Mouse (Mus musculus) neural tube, embryonic 13.5 days (tissue): ENCODE measurements around the gene Cd7. TPM values are rescaled to one million over a fixed set of nuclear protein-coding genes. Genes with fewer than 3 reads are reported as not detected.
A peak's percentile ranks its signal among the peaks of the same experiment; 100 is the strongest.

Source experiments
- ATAC-seq: fragments of 200-750 bp; cut with Nextera tagmentation; 2 replicates; pipeline ENCODE4 v1.8.0; 2017; ENCODE audit warnings: low read depth, mild to moderate bottlenecking, moderate TSS enrichment, moderate library complexity
- H3K27ac ChIP-seq: fragments of 300-500 bp; sonication (generic); replicated peaks from 2 replicates; pipeline ENCODE4 v1.5.1; 2015; ENCODE audit warnings: moderate library complexity, mild to moderate bottlenecking, inconsistent platforms
- H3K27me3 ChIP-seq: fragments of 300-500 bp; sonication (generic); 2 replicates; pipeline ENCODE4 v1.6.1; 2015; ENCODE audit warnings: mild to moderate bottlenecking, inconsistent platforms
- H3K36me3 ChIP-seq: fragments of 300-500 bp; sonication (generic); 2 replicates; pipeline ENCODE4 v1.6.1; 2015; ENCODE audit warnings: mild to moderate bottlenecking, inconsistent platforms
- H3K4me1 ChIP-seq: fragments of 300-500 bp; sonication (generic); replicated peaks from 2 replicates; pipeline ENCODE4 v1.6.1; 2015; ENCODE audit warnings: inconsistent platforms
- H3K4me2 ChIP-seq: fragments of 300-500 bp; sonication (generic); 2 replicates; pipeline ENCODE4 v1.6.1; 2015; ENCODE audit warnings: inconsistent platforms, mild to moderate bottlenecking, moderate library complexity
- H3K4me3 ChIP-seq: fragments of 300-500 bp; sonication (generic); 2 replicates; pipeline ENCODE4 v1.5.1; 2015; ENCODE audit warnings: mild to moderate bottlenecking, inconsistent platforms
- H3K9ac ChIP-seq: fragments of 300-500 bp; sonication (generic); 2 replicates; pipeline ENCODE4 v1.6.1; 2015; ENCODE audit warnings: moderate library complexity, mild to moderate bottlenecking, inconsistent platforms
- H3K9me3 ChIP-seq: fragments of 300-500 bp; sonication (generic); 2 replicates; pipeline ENCODE4 v1.6.1; 2016; ENCODE audit warnings: inconsistent platforms
- WGBS: fragments of 180-500 bp; shearing (Covaris S2); methylation state at CpG from one replicate; pipeline ENCODE4 v1.1.7; 2015; 5-methylcytosine and 5-hydroxymethylcytosine counted together
- polyA plus RNA-seq: library from polyadenylated mRNA; unstranded; fragments of >200 nt; fragmentation: Nextera tagmentation; extraction: Ambion mirVana; gene quantifications from 2 replicates; pipeline ENCODE4 v1.2.1, GENCODE M21; 2015

Gene Cd7
- polyA plus RNA-seq, 1 experiment from 2014 or later, result 0.20 TPM

DNA sequence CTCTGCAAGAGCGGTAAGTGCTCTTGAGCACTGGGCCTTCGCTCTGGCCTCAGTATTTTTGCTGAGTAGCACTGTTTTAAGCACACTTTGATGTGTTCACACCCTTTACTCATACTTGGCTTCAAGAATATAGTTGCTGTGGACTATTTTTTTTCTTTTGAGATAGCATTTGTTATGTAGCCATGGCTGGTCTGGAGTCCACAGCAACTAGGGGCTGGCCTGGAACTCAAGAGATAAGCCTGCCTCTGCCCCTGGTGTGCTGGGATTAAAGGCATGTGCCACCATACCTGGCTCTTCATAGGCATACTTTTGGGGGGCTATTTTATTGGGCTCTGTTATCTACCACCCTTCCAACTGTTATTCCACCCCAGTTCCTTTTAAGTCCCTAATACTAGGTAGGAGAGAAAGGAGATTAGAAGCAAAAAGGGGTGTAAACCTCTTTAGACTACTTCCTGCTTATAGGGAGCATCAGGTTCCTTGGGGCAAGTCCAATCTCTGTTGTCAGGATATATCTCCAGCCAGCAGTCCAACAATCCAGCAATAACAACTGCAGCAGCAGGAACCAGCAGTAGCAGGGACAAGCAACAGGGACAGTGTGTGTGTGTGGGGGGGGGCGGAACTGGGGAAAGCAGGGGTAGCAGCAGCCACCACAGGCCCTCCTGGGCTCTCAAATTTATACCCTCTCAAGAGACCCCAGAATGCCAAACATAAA lies 29.0 kb downstream of the Cd7 start:
- 93% methylated on average over 3 of the region's 3 CpGs for WGBS
- no peak overlapping the region for H3K9ac ChIP-seq
- H3K4me2 ChIP-seq, result no peak overlapping the region
- H3K36me3 ChIP-seq, result no peaks in the 10 kb centered on the region
- H3K4me1 ChIP-seq, result no peaks in the 10 kb centered on the region
- no peak overlapping the region for H3K27ac ChIP-seq
- no peaks in the 10 kb centered on the region for H3K27me3 ChIP-seq
- H3K4me3 ChIP-seq, result no peak overlapping the region
- H3K9me3 ChIP-seq, result no peaks in the 10 kb centered on the region
- ATAC-seq, result no peak

- WGBS, result 66% methylated on average over 6 of the region's 6 CpGs
- Histone ChIP-seq H3K4me3 (no peak overlapping the region), H3K27me3 (no peaks in the 10 kb centered on the region), H3K36me3 (no peaks in the 10 kb centered on the region), H3K9me3 (no peaks in the 10 kb centered on the region), H3K27ac (no peak overlapping the region), H3K4me1 (no peaks in the 10 kb centered on the region), H3K4me2 (no peak overlapping the region), H3K9ac (no peak overlapping the region)
- ATAC-seq, result no peak
Measured at GRCm38 (mm10) chr11:121006184-121006583, 33.0 kb downstream of the Cd7 start.

GRCm38 (mm10) chr11:121004281-121004680 lies 34.9 kb downstream of the Cd7 start:
- H3K4me1 ChIP-seq, result no peaks in the 10 kb centered on the region
- WGBS, result 58% methylated on average over 5 of the region's 5 CpGs

GRCm38 (mm10) chr11:121001966-121002365 lies 37.3 kb downstream of the Cd7 start:
- H3K4me3 ChIP-seq, result no peak overlapping the region
- no peaks in the 10 kb centered on the region for H3K27me3 ChIP-seq
- H3K9me3 ChIP-seq, result no peaks in the 10 kb centered on the region
- no peak overlapping the region for H3K4me2 ChIP-seq
- H3K9ac ChIP-seq, result no peak overlapping the region
- H3K4me1 ChIP-seq, result no peaks in the 10 kb centered on the region
- no peak for ATAC-seq
- H3K36me3 ChIP-seq, result 0 out of 2 replicates have a peak, but pooled peaks cover 3% of the 10 kb centered on the region
- H3K27ac ChIP-seq, result no peak overlapping the region
- WGBS, result 63% methylated on average over 4 of the region's 4 CpGs

More at GRCm38 (mm10) chr11:121004281-121004680, 34.9 kb downstream of the Cd7 start:
- H3K9ac ChIP-seq, result no peak overlapping the region
- no peak for ATAC-seq
- H3K4me3 ChIP-seq, result no peak overlapping the region
- no peaks in the 10 kb centered on the region for H3K9me3 ChIP-seq
- H3K27me3 ChIP-seq, result no peaks in the 10 kb centered on the region
- 0 out of 2 replicates have a peak, but pooled peaks cover under 1% of the 10 kb centered on the region for H3K36me3 ChIP-seq
- no peak overlapping the region for H3K4me2 ChIP-seq
- no peak overlapping the region for H3K27ac ChIP-seq

DNA sequence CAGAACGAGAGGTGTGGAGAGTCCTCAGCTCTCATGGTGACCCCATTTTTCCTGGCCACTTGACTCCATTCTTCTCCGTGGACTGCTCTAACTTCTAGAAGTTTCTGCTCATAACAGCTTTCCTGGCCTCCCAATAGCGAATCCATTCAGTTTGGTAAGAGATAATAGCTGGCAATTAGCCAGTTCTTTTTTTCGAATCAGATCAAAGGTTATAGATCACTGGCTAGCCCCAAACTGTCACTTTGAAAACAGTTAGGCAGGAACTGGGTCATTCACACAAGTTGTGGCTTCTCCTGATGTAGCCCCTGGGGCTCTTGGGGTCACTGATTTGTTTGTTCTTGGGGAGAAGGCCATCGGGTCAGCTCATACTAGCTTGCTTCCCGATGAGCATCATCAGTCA lies 44.5 kb downstream of the Cd7 start:
- H3K4me3 ChIP-seq, result no peak overlapping the region
- H3K27ac ChIP-seq, result no peak overlapping the region
- peaks cover 29% of the 10 kb centered on the region for H3K4me1 ChIP-seq
- 0 out of 2 replicates have a peak, but pooled peaks cover 3% of the 10 kb centered on the region for H3K36me3 ChIP-seq
- WGBS, result 75% methylated on average over 6 of the region's 6 CpGs
- no peak for ATAC-seq
- no peak overlapping the region for H3K4me2 ChIP-seq
- H3K27me3 ChIP-seq, result no peaks in the 10 kb centered on the region
- no peaks in the 10 kb centered on the region for H3K9me3 ChIP-seq
- no peak overlapping the region for H3K9ac ChIP-seq

- no peak overlapping the region for H3K27ac ChIP-seq
- no peak for ATAC-seq
- H3K36me3 ChIP-seq, result no peaks in the 10 kb centered on the region
- no peaks in the 10 kb centered on the region for H3K9me3 ChIP-seq
- H3K9ac ChIP-seq, result no peak overlapping the region
- WGBS, result 52% methylated on average over 5 of the region's 5 CpGs
- no peaks in the 10 kb centered on the region for H3K27me3 ChIP-seq
- peaks cover 41% of the 10 kb centered on the region for H3K4me1 ChIP-seq
- H3K4me3 ChIP-seq, result no peak overlapping the region
- no peak overlapping the region for H3K4me2 ChIP-seq
Measured at GRCm38 (mm10) chr11:120993586-120993985, 45.6 kb downstream of the Cd7 start.

DNA sequence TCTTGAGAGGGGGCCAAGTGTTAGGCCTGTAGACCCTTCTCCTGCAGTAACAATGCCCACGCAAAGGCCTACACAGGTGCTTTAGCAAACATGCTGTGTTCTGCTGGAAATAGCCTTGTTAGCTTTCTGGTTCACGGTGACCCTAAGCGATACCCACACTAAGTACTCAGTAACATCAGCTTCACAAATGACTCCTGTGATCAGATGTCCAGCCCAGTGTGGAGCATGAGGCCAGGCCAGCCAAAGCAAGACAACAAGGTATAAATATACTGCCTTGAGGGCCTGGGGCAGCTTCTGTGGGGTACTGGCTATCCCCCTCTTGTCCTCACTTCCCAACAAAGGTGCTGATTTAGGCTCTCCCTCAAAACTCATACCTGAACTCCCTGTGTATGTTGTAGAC lies 46.1 kb downstream of the Cd7 start:
- no peak overlapping the region for H3K4me3 ChIP-seq
- ATAC-seq, result no peak
- H3K27me3 ChIP-seq, result no peaks in the 10 kb centered on the region
- 94% methylated on average over 3 of the region's 3 CpGs for WGBS
- H3K4me2 ChIP-seq, result no peak overlapping the region
- H3K36me3 ChIP-seq, result no peaks in the 10 kb centered on the region
- no peak overlapping the region for H3K27ac ChIP-seq
- no peak overlapping the region for H3K9ac ChIP-seq
- no peaks in the 10 kb centered on the region for H3K9me3 ChIP-seq
- peaks cover 46% of the 10 kb centered on the region for H3K4me1 ChIP-seq

GRCm38 (mm10) chr11:120991791-120992190 lies 47.4 kb downstream of the Cd7 start:
- WGBS, result 72% methylated on average over 3 of the region's 3 CpGs

DNA sequence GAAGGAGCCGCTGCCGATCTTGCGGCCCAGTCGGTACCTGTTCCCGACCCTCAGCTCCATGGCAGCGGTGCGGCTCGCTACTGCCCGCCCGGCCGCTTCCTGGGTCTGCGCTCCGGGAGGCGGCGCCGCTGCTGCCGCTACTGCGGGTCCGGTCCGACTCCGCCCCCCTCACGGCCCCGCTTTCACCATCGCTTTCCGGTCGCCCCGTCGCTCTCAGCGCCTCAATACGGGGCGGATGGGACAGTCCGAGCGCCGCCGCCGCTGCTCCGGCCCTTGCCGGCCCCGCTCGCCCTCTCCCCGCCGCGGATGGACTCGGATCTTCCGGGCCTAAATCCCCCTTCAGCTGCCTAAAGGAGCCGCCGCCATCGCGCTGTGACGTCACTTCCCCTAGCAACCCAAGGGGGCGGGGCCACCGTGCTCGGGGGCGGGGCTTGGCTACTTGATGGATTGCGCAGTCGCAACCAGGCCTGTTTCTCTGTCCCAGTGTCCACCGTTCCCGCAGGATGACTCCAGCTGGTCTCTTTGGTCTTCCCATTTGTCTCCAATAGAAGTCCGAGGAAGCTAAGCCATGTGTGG lies 48.2 kb downstream of the Cd7 start, which contains the start of gene Csnk1d:
TSS of gene Csnk1d (minus strand) at position 380 of the 576 bp plus-strand sequence.
- Histone ChIP-seq H3K27me3 (no peaks in the 10 kb centered on the region), H3K27ac (peak within 1 kb of the TSS; percentile 97), H3K4me1 (peaks cover 61% of the 10 kb centered on the region), H3K9me3 (no peaks in the 10 kb centered on the region), H3K4me2 (peak within 1 kb of the TSS; percentile 95), H3K36me3 (peaks cover 5% of the 10 kb centered on the region), H3K4me3 (peak within 1 kb of the TSS; percentile 98), H3K9ac (peak within 1 kb of the TSS; percentile 100)
- ATAC-seq, result peak; percentile 87
- WGBS, result under 1% methylated on average over 58 of the region's 59 CpGs

More at GRCm38 (mm10) chr11:120991791-120992190, 47.4 kb downstream of the Cd7 start:
- Histone ChIP-seq H3K4me2 (peak overlapping the region; percentile 95), H3K9ac (peak overlapping the region; percentile 100), H3K4me3 (peak overlapping the region; percentile 98), H3K27ac (peak overlapping the region; percentile 97), H3K9me3 (no peaks in the 10 kb centered on the region), H3K4me1 (peaks cover 59% of the 10 kb centered on the region), H3K27me3 (no peaks in the 10 kb centered on the region), H3K36me3 (no peaks in the 10 kb centered on the region; the same call in 1 of the 2 replicates)
- ATAC-seq, result 0 out of 2 replicates have a peak, but pooled peaks have one; percentile 6

DNA sequence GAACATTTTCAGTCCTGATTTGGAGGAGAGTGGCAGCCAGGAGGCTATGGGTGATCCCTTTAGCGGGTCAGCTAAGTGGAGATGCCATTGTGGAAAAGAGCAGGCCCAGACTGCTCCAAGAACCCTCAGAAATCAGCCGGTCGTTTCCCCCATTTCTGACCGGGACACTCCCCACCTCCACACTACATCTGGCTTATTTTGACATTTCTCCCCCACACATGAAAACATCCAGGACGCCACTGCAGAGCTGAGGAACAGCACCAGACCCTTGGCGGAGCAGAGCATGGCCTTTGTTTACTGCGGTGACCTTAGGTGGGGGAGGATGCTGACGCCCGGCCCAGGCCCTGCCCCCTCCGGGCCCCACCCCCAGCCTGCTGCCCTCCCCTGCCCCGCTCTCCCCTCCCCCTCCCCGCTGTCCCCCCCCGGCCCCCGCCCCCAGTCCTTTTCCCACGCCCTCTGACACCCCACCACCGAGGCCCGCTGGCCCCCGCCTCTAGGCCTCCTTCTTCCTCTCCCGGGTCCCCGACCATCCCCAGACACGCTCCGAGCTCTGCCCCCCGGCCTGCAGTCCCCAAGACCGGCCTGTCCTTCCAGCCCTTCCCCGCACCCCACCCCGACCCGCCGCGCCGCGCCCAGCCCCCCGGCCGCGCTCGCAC lies 49.0 kb downstream of the Cd7 start:
- Histone ChIP-seq H3K9ac (peak overlapping the region; percentile 100), H3K36me3 (peaks cover 11% of the 10 kb centered on the region), H3K4me3 (peak overlapping the region; percentile 98), H3K27ac (peak overlapping the region; percentile 97), H3K4me2 (peak overlapping the region; percentile 95), H3K27me3 (no peaks in the 10 kb centered on the region), H3K9me3 (no peaks in the 10 kb centered on the region), H3K4me1 (peaks cover 68% of the 10 kb centered on the region)
- WGBS, result under 1% methylated on average over 26 of the region's 35 CpGs
- ATAC-seq, result peak; percentile 44

DNA sequence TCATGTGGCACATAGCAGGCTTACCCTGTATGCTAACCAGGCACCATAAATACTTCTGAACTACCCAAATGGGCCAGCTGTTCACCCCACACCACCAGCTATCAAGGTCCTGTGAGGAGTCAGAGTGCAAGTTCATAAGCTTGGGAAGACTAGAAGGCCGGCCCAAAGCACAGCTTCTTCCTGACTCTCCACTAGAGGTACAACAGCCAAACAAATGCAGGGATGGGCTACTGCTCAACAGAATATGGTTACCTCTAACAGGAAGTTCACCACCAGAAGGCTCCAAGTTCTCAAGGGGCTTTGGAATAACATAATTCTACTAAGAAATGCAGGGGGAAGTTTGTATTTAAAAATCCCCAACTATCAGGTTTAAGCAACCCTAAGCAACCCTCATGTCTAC lies 49.7 kb downstream of the Cd7 start:
- no peak for ATAC-seq
- Histone ChIP-seq H3K4me3 (peak overlapping the region; percentile 98), H3K27ac (0 out of 2 replicates have a peak overlapping the region, but pooled peaks have one; percentile 97), H3K9me3 (no peaks in the 10 kb centered on the region), H3K36me3 (peaks cover 15% of the 10 kb centered on the region), H3K4me1 (peaks cover 72% of the 10 kb centered on the region), H3K4me2 (peak overlapping the region; percentile 95), H3K9ac (peak overlapping the region; percentile 100), H3K27me3 (no peaks in the 10 kb centered on the region)
- WGBS, result 39% methylated on average over 1 of the region's 1 CpGs

DNA sequence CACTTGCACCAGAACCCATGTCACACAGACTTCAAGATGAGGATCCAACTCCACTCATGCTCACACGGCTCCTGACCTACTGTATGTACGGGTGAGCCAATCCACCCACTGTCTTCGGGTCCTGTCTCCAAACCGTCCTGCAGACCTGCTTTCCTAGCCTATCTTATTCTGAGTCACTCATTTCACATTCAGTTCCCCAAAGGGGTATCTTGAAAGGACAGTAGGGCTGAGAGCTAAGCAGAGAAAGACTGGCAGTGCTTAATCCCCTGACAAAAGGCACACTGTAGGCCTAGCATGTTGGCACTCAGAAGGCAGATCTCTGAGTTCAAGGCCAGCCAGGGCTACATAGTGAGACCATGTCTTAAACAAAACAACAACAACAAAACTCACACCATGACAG lies 50.8 kb downstream of the Cd7 start:
- Histone ChIP-seq H3K4me2 (peak overlapping the region; percentile 95), H3K36me3 (peaks cover 17% of the 10 kb centered on the region), H3K27me3 (no peaks in the 10 kb centered on the region), H3K4me3 (peak overlapping the region; percentile 98), H3K9ac (peak overlapping the region; percentile 100; the same call in 1 of the 2 replicates), H3K4me1 (peaks cover 69% of the 10 kb centered on the region), H3K9me3 (no peaks in the 10 kb centered on the region), H3K27ac (no peak overlapping the region)
- no peak for ATAC-seq
- WGBS, result 82% methylated on average over 4 of the region's 4 CpGs
